Mouse (Mus musculus) ES-CJ7 (cell line): ENCODE data around the gene Sema3g.

ENCODE experiments used
- DNase-seq: peaks from one replicate; pipeline ENCODE4 v3.0.0; 2011; ENCODE audit warnings: low read depth, low spot score

The Sema3g gene

GRCm38 (mm10) chr14:31232404-31233069, 14.9 kb downstream of the Sema3g start:
- DNase-seq = no peak

DNA sequence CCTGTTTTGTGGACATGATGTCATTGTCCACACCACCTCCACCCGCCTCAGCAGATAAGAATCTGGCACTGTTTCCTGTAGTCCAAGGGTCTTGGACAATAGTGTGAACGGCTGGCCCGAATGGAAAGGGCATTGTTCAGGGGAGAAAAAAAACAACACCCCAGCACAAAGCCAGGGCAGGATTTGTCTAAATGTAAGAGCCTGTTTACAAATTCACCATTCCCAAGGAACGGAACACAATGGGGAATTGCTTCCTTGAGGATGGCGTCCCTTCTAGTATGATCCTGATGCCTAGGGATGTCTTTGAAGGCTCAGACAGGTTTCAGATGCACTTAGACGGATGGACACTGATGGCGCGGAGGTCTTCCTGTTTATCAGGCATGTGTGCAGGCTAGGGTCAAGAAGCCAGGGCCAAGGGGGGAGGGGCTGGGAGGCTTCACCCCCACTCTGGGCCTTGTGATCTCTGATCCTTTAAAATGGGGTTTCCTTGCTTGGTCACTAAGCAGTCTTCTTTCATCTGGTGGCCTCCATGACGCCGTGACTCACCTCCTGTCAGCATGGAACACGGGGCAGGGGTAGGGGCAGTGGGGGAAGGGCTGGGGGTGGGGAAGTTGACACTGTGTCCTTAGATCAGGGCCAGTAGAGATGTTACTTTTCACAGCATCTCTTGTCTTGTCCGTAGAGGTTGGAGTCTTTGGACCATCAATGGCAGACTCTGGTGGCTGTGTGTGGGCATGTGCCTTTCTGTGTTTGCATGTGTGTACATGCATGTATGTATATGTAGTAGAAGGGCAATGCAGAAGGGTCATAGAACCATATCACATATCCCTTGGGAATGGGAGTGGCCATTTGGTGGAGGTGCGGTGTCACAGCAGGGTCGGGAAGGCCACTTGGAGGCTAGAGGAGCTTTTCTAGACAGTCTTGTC, 15.7 kb downstream of the Sema3g start:
- DNase-seq = no peak

DNA sequence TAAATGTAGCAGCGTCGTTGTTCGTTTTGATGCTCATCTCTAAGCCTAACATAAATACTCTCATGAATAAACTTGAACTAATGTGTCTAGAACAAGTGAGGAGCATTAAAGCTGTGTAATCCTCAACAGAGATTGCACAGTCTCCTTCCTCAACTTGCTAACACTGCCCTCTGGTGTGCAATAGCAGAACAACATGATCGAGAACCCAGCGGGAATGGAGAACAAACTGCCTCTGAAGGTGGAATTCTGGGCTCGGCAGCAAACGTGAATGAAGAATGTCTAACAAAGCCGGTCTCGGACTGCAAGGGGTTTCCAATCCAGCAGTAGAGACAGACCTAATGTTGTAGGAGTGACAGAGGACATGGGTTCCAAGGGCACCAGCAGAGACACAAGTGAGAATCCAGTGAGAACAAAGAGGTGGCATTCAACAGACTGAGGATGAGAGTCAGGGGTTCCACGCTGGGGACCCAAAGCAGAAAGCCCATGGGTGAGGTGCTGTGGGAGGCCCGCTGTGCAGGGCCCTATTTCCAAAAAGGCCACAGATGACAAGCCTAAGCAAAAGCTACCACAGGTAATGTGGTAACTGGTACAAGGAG, 16.4 kb downstream of the Sema3g start:
- DNase-seq = peak; percentile 84

- DNase-seq = no peak
Measured at GRCm38 (mm10) chr14:31237101-31237882, 19.6 kb downstream of the Sema3g start.

DNA sequence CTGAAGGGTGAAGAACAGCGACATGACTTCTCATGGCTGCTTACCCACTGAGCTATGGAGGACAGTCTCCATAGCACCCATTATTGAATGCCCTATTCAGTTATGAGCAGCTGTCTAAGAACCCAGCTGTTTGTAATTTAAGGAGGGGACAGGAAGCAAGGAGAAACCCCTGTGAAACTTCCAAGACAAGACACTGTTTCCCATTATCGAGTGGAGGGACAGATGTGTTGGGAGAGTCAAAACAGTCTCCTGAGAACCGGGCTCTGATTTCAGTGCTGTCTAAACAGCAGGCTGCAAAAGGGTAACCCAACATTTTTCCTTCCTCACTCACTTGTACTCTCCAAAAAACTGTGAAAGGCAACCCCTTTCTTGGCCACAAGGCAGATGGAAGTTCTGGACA, 22.9 kb downstream of the Sema3g start:
- no peak for DNase-seq

- DNase-seq = no peak
Measured at GRCm38 (mm10) chr14:31244777-31245176, 27.1 kb downstream of the Sema3g start.

DNA sequence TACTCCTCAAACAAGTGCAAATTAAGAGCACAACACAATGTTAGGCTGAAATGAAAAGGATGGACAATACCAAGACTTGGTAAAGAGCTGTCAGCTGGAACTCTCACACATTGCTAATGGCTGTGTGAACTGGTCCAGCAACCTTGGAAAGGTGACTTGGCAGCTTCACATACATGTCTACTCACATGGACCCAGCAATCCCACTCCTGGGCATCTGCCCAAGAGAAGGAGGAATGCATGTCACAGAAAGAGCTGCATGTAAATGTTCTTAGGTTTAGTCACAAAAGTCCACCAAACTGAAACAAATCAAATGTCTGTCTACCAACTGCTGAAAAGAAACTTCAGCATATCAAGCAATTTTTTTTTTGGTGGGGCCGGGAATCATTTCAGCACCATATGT, 28.3 kb downstream of the Sema3g start:
- DNase-seq = no peak

DNA sequence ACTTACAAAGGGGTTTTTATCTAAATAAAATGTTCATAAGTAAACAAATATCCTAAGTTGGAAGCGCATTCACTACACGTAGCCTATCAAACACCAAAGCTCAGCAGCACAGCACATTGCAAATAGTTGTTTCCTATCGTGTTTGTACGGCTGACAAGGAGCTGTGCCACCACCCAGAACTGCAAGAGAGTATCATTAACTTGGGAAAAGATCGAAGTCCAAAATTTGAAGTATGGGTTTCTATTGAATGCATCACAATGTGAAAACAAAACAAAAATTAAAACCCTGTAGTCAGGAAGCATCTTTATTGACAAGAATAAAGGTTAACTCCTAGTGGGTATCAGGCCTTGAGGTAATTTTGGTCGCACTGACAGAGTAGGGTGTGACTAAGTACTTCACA, 30.7 kb downstream of the Sema3g start:
- DNase-seq = no peak

DNA sequence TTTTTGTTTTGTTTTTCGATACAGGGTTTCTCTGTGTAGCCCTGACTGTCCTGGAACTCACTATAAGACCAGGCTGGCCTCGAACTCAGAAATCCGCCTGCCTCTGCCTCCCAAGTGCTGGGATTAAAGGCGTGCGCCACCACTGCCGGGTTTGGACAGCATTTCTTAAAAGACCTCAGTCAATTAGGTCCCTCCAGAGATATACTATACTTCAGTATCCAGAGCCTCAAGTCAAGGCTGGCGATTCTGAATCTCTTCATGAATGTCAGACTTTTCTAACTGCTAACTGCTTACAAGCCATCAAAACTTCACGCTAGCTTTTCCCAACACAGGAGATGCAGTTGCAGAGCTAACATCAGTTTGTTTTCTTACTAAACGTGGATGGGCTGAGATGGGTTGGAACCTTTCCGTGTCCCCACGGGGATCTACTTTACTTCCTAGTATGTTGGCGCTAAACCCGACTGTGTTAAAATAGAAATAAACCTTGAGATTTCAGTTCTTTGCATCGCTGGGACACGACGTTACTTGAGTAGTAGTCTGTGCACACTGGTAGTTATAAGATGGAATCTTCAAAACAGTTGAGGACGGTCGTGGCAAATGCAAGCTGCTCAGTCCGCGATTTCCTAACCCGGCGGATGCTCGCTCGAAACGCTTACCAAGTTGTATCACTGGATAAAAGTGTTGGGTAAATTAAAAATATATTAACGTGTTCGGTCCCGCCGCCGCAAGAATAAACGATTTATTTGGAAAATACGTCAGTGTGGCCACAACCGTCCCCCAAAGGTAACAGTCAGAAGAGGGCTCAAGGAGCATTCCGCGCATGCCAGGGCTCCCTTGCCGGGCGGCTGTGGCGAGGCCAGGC, 32.8 kb downstream of the Sema3g start:
- no peak for DNase-seq

DNA sequence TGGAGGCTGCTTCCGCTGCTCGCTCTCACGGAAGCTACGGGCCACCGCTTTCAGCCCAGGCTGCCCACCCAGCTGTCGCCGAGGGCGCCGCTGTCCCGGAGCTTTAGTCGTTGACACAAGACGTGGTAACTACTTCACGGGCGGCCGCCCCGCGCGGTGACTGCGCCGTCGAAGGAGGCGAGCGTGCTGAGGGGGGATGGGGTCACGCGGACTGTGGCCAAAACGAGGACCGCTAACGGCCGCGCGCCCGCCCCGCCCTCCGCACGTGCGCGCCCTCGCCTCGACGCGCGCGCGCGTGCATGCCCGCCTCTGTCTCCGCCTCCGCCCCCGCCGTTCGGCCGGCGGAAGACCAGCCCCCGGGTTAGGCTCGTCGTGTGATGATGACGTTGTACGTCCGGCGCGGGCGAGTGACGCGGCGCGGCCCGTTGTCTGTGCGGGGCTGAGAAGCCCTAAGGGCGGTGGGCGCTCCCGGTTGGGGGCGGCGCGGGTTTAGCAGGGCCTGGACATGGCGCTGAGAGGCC, 33.5 kb downstream of the Sema3g start, which contains the start of the genes Phf7 and Bap1:
Gene Phf7 (minus strand): TSS at position 234 of the 521 bp plus-strand sequence.
Gene Bap1 (plus strand): TSS at position 367 of the 521 bp plus-strand sequence.
- peak; percentile 94 for DNase-seq

GRCm38 (mm10) chr14:31251626-31252025, 34.0 kb downstream of the Sema3g start:
- DNase-seq = peak; percentile 37

DNA sequence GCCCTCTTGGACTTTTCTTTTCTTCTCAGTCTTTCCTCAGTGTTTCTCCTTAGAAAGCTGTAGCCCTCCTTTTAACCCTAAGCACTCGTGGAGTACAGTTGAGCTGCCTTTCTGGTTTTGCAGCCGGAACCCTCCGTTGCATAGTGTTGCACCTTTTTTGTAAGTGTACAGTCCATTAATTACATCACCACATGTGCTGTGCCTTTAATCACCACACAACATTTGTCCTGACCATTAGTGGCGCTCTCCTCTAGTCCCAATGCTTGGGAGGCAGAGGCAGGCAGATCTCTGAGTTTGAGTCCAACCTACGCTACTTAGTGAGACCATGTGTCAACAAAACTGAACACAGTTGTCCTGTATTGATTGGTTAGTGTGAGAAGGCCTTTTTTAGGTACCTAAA, 34.4 kb downstream of the Sema3g start:
- DNase-seq = no peak

DNA sequence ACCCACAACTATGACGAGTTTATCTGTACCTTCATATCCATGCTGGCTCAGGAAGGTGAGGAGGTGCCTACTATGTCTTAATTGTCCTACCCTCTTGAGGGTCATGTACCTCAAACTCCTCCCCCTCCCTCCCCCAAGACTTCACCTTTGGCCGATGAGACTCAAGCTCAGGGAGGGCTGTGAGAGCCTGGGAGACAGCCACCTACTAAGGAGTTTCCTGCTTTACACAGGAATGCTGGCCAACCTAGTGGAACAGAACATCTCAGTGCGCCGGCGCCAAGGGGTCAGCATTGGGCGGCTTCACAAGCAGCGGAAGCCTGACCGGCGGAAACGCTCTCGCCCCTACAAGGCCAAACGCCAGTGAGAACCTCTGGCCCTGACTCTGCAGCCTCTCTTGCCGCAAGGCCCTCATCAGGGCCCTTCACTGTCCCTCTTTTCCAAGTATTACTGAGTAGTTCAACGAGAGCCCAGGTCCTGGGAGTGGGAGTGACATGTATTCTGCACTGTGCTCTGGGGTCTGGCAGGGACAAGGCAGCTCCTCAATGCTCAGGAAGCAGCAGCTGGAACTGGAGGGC, 40.9 kb downstream of the Sema3g start:
- no peak for DNase-seq

DNA sequence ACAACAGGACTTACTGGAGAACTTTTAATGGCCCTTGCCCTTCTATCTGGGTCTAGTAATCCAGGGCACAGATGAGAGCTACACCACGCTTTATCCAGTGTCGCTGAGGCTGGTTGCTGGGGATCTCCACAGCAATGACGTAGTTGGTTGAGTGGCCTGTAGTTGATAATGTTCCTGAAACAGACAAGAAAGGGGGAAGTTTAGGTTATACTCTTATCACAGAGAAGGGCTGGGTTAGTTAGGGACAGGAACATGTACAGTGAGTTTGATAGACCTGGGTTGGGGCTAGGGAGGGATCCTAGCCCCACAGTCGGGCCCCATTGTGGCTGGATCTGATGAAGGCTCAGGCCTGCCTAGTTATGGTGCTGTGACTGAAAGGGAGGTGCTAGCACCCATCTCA, 42.7 kb downstream of the Sema3g start:
- no peak for DNase-seq

DNA sequence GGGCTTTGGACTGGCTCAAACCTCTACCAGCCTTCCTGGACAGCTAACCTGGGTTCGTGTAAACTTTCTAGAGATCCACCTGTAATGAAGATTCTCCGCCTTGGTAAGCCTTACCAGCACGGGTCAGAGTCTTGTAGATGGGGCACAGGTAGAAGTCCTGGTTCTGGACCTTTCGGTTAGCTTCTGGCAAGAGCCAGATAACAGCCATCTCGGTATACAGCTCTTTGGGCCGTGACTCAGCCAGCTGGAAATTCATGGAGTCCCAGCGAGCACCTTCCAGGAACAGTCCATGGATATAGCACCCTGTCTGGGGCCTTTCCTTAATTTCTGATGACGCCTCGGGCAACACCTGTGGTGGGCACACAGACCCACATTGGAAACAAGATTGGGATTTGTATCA, 43.3 kb downstream of the Sema3g start:
- DNase-seq = no peak

DNA sequence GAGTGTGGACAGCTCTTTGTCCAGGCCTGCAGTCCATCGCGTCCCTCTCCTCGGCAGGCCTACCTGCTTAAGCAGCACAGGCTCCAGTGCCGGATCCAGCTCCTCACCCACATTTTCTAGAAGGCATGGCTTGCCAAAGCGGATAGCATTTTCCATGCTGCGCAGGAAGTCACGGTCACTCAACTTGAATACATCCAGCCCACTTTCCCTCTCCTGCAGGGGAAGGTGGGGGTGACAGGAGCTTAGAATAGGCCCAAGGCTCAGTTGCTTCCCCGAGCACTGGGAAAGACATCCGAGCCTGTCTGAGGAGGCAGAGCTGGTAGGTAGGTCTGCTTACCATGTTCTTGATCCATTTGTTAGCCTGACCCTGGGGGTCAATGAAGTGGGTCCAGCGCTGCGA, 50.0 kb downstream of the Sema3g start:
- DNase-seq = no peak

DNA sequence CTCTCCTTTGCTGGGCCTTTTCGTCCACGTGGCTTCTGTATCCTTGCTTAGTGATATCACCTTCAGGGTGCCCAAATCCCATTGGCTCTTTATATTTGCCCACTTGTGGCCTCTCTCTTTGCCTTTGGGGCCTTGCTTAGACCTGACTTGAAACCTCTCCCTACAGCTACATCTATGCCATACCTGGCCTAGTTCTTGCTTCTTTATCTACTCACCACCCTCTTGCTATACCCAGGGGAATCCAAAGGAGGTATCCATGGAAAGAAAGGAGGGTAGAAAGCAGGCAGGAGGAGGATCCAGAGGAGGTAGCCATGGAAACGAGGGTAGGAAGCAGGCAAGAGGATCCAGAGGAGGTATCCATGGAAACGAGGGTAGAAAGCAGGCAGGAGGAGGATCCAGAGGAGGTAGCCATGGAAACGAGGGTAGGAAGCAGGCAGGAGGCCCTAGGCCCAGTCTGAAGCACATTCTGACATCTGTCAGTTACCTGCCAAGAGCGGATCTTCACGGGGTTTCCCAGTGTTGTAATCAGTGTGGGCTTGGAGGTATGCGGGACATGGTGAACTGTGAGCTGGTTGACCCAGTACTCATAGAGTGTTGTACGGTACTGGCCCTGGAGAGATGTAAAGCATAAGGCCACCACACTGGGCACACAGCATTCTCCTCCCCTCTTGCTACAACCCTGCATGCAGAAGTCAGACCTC, 50.8 kb downstream of the Sema3g start:
- no peak for DNase-seq

GRCm38 (mm10) chr14:31269456-31270100, 51.9 kb downstream of the Sema3g start:
- DNase-seq = peak; percentile 82

DNA sequence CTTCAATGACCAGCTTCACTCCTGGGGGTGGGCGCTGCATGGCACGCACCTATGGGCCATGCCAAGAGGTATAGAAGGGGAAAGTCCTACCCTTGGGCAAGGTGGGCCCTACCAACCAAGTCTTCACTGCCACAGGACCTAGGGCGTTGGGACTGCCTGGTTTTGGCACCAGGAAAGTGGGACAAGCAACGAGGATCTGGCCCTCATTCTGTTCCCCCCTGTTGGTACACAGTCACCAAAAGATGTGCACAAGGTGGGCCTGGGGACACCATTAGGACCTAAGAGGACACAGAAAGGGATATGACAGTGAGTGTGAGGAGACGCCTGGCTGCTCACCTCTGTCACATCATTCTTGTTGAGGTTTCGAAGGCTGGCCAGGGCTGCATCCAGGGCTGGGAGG, 53.5 kb downstream of the Sema3g start:
- DNase-seq = no peak
